Mouse (Mus musculus) erythroblast, embryonic 14.5 days (primary cell): ENCODE measurements around the gene Tmco5.

Experiments
- GATA1 ChIP-seq: IDR thresholded peaks from 2 replicates; pipeline ENCODE4 v1.6.1; 2012; ENCODE audit warnings: low read length, inconsistent platforms, mixed read lengths
- TAL1 ChIP-seq: IDR thresholded peaks from 3 replicates; pipeline ENCODE4 v1.6.1; 2012; ENCODE audit warnings: low read length, inconsistent platforms, mixed read lengths

GRCm38 (mm10) chr2:116941816-116942215, 63.3 kb downstream of the Tmco5 start:
- no peak for TF ChIP-seq TAL1
- no peak for TF ChIP-seq GATA1
